Mouse (Mus musculus) heart, postnatal 0 days (tissue): ENCODE measurements around the gene Grhl3.

Experiments used
- CTCF ChIP-seq: IDR thresholded peaks from 2 replicates; pipeline ENCODE4 v1.5.1; 2016; ENCODE audit warnings: antibody characterized with exemption, control low read depth, low read depth
- EP300 ChIP-seq: IDR thresholded peaks from 2 replicates; pipeline ENCODE4 v1.6.1; 2016; ENCODE audit warnings: antibody characterized with exemption, low read depth

DNA sequence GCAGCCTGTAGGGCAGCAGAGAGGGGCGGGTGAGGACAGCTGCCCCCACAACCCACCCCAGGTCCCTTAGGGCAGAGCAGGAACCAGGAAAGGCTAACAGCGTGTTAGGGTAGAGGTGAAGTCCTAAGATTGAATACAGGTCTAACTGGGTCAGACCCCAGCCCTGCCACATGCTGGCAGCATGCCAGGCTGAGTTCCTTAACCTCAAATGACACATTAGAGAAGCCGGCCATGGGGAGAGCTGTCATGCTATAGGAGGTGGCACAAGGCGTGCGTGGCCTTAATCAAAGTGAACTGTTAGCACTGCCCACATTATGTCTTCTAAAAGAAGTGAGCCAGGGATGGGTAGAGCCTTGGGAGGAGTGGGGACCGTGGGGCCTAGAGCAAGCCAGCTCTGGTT, 24.1 kb downstream of the Grhl3 start:
- TF ChIP-seq CTCF (no peak), EP300 (no peak)
